Mouse (Mus musculus): ENCODE measurements at regions not wholly inside any gene's neighbourhood (a gene's known extent, or its start where the extent isn't known, plus 50 kb on each side); places are given as distances from the start of the nearest gene placed in this dataset.

- H3K9ac ChIP-seq (ENCODE audit: low read depth, low read length) = no peak overlapping the region
- 82% methylated on average over 10 of the region's 10 CpGs for WGBS
- no peak overlapping the region for H3K4me3 ChIP-seq (replicated peaks; ENCODE audit: low read depth, low read length)
- H3K36me3 ChIP-seq (ENCODE audit: insufficient read depth, low read length) = no peaks in the 10 kb centered on the region
- H3K4me1 ChIP-seq (replicated peaks; ENCODE audit: insufficient read depth, low read length) = no peaks in the 10 kb centered on the region
- no peak overlapping the region for H3K4me2 ChIP-seq (ENCODE audit: low read length)
- H3K9me3 ChIP-seq (replicated peaks; ENCODE audit: low read length) = no peaks in the 10 kb centered on the region
- no peak for TF ChIP-seq CTCF (IDR thresholded peaks at IDR 0.05; ENCODE audit: low read depth)
- H3K27ac ChIP-seq = no peak overlapping the region
- ATAC-seq (replicated peaks; ENCODE audit: low FRiP score, low read depth) (no peak), DNase-seq (ENCODE audit: low spot score) (no peak)
- no peaks in the 10 kb centered on the region for H3K27me3 ChIP-seq (ENCODE audit: insufficient read depth, low read length)
Measured at GRCm38 (mm10) chr15:11725620-11726530, 181.2 kb downstream of the Npr3 start.

GRCm38 (mm10) chr15:11720645-11721044 is 186.4 kb downstream of the Npr3 start:
- Histone ChIP-seq H3K4me1 (replicated peaks; ENCODE audit: insufficient read depth, low read length) (no peaks in the 10 kb centered on the region), H3K27ac (no peak overlapping the region), H3K9ac (ENCODE audit: low read depth, low read length) (no peak overlapping the region), H3K27me3 (ENCODE audit: insufficient read depth, low read length) (no peaks in the 10 kb centered on the region), H3K4me3 (replicated peaks; ENCODE audit: low read depth, low read length) (no peak overlapping the region), H3K4me2 (ENCODE audit: low read length) (no peak overlapping the region), H3K9me3 (replicated peaks; ENCODE audit: low read length) (no peaks in the 10 kb centered on the region), H3K36me3 (ENCODE audit: insufficient read depth, low read length) (no peaks in the 10 kb centered on the region)
- 59% methylated on average over 4 of the region's 4 CpGs for WGBS
- no peak for TF ChIP-seq CTCF (IDR thresholded peaks at IDR 0.05; ENCODE audit: low read depth)
- DNase-seq (ENCODE audit: low spot score) (no peak), ATAC-seq (replicated peaks; ENCODE audit: low FRiP score, low read depth) (no peak)

- H3K27ac ChIP-seq = no peak overlapping the region
- WGBS = 90% methylated on average over 11 of the region's 11 CpGs
- no peaks in the 10 kb centered on the region for H3K36me3 ChIP-seq (ENCODE audit: insufficient read depth, low read length)
- H3K27me3 ChIP-seq (ENCODE audit: insufficient read depth, low read length) = no peaks in the 10 kb centered on the region
- H3K9me3 ChIP-seq (replicated peaks; ENCODE audit: low read length) = no peaks in the 10 kb centered on the region
- ATAC-seq (replicated peaks; ENCODE audit: low FRiP score, low read depth) (no peak), DNase-seq (ENCODE audit: low spot score) (no peak)
- H3K4me2 ChIP-seq (ENCODE audit: low read length) = no peak overlapping the region
- H3K4me3 ChIP-seq (replicated peaks; ENCODE audit: low read depth, low read length) = no peak overlapping the region
- TF ChIP-seq CTCF (IDR thresholded peaks at IDR 0.05; ENCODE audit: low read depth) = no peak
- no peak overlapping the region for H3K9ac ChIP-seq (ENCODE audit: low read depth, low read length)
- H3K4me1 ChIP-seq (replicated peaks; ENCODE audit: insufficient read depth, low read length) = no peaks in the 10 kb centered on the region
Measured at GRCm38 (mm10) chr15:11716168-11716842, 190.8 kb downstream of the Npr3 start.

- Histone ChIP-seq H3K27ac (no peak overlapping the region), H3K9me3 (replicated peaks; ENCODE audit: low read length) (no peaks in the 10 kb centered on the region), H3K36me3 (ENCODE audit: insufficient read depth, low read length) (no peaks in the 10 kb centered on the region), H3K4me1 (replicated peaks; ENCODE audit: insufficient read depth, low read length) (no peaks in the 10 kb centered on the region), H3K9ac (ENCODE audit: low read depth, low read length) (no peak overlapping the region), H3K4me2 (ENCODE audit: low read length) (no peak overlapping the region), H3K4me3 (replicated peaks; ENCODE audit: low read depth, low read length) (no peak overlapping the region), H3K27me3 (ENCODE audit: insufficient read depth, low read length) (no peaks in the 10 kb centered on the region)
- WGBS = 61% methylated on average over 16 of the region's 16 CpGs
- DNase-seq (ENCODE audit: low spot score) = peak; percentile 15
- no peak for ATAC-seq (replicated peaks; ENCODE audit: low FRiP score, low read depth)
- TF ChIP-seq CTCF (IDR thresholded peaks at IDR 0.05; ENCODE audit: low read depth) = no peak
Measured at GRCm38 (mm10) chr15:11712481-11713274, 194.4 kb downstream of the Npr3 start.

GRCm38 (mm10) chr15:11701246-11701645 is 205.8 kb downstream of the Npr3 start:
- TF ChIP-seq CTCF (IDR thresholded peaks at IDR 0.05; ENCODE audit: low read depth) = no peak
- H3K9ac ChIP-seq (ENCODE audit: low read depth, low read length) = no peak overlapping the region
- WGBS = 84% methylated on average over 6 of the region's 6 CpGs

GRCm38 (mm10) chr15:11699929-11700328 is 207.2 kb downstream of the Npr3 start:
- TF ChIP-seq CTCF (IDR thresholded peaks at IDR 0.05; ENCODE audit: low read depth) = no peak

More at GRCm38 (mm10) chr15:11701246-11701645, 205.8 kb downstream of the Npr3 start:
- DNase-seq (ENCODE audit: low spot score) = no peak
- no peak for ATAC-seq (replicated peaks; ENCODE audit: low FRiP score, low read depth)
- Histone ChIP-seq H3K4me1 (replicated peaks; ENCODE audit: insufficient read depth, low read length) (no peaks in the 10 kb centered on the region), H3K27me3 (ENCODE audit: insufficient read depth, low read length) (no peaks in the 10 kb centered on the region), H3K27ac (no peak overlapping the region), H3K4me3 (replicated peaks; ENCODE audit: low read depth, low read length) (no peak overlapping the region), H3K36me3 (ENCODE audit: insufficient read depth, low read length) (no peaks in the 10 kb centered on the region), H3K4me2 (ENCODE audit: low read length) (no peak overlapping the region), H3K9me3 (replicated peaks; ENCODE audit: low read length) (no peaks in the 10 kb centered on the region)

More at GRCm38 (mm10) chr15:11699929-11700328, 207.2 kb downstream of the Npr3 start:
- Histone ChIP-seq H3K36me3 (ENCODE audit: insufficient read depth, low read length) (no peaks in the 10 kb centered on the region), H3K27ac (no peak overlapping the region), H3K9me3 (replicated peaks; ENCODE audit: low read length) (no peaks in the 10 kb centered on the region), H3K4me2 (ENCODE audit: low read length) (no peak overlapping the region), H3K4me3 (replicated peaks; ENCODE audit: low read depth, low read length) (no peak overlapping the region), H3K9ac (ENCODE audit: low read depth, low read length) (no peak overlapping the region), H3K4me1 (replicated peaks; ENCODE audit: insufficient read depth, low read length) (no peaks in the 10 kb centered on the region), H3K27me3 (ENCODE audit: insufficient read depth, low read length) (no peaks in the 10 kb centered on the region)
- no peak for ATAC-seq (replicated peaks; ENCODE audit: low FRiP score, low read depth)
- 92% methylated on average over 3 of the region's 3 CpGs for WGBS
- no peak for DNase-seq (ENCODE audit: low spot score)

Measured in kidney, postnatal 0 days (tissue).